Mouse (Mus musculus) c-Kit-positive CD71-negative TER-119-negative erythroid progenitor cells, embryonic 14.5 days (primary cell): ENCODE results near the gene Psenen.

Experiments
- DNase-seq: peaks from one replicate; pipeline ENCODE4 v3.0.0-alpha.2; 2013; ENCODE audit warnings: low read depth

Gene Psenen

DNA sequence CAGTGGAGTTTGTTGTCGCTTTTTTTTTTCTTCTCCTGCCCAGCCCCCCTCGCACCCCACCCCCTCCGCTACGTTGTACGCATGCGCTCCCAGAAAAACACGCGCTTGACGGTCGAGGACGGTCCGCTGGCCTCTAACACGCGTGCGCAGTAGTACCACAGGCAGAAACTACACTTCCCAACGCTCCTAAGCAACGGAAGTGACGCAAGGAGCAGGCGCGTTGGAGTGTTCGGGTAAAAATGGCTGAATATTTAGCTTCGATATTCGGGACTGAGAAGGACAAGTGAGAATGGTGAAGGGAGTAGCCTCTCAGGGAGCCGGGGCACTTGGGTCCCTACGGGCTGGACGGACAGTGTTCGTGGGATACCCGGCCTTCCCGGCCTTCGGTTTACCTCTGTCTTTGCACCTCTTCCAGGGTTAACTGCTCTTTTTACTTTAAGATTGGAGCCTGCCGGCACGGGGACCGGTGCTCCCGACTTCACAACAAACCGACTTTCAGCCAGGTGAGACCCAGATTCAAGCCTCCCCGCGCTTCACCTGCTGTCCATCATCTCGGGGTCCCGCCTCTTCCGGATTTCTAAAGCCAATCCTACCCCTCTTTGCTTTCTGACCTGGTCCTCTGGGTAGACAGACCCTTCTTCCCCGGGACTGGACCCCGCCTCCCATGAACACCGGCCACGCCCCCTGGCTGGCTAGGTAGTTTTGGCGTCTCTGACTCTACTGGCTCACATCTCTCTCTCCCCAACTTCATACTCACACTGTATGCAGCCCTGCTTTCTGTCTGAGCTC is at the start of gene Psenen, which contains the start of the genes U2af1l4 and Gm49396:
Gene Psenen, minus strand, starts transcription at position 511 of the 789 bp plus-strand sequence.
Gene U2af1l4, plus strand, starts transcription at position 185 of the 789 bp plus-strand sequence.
Gene Gm49396, plus strand, starts transcription at position 228 of the 789 bp plus-strand sequence.
- DNase-seq = peak; percentile 97

GRCm38 (mm10) chr7:30612654-30613402 is 49.4 kb upstream of the Psenen start, which contains the start of gene Upk1a:
Gene Upk1a (minus strand): TSS chr7:30612847.
- no peak for DNase-seq

GRCm38 (mm10) chr7:30610043-30610442 is 46.6 kb upstream of the Psenen start:
- no peak for DNase-seq

- no peak for DNase-seq
Observed at GRCm38 (mm10) chr7:30608476-30608875, 45.0 kb upstream of the Psenen start.

DNA sequence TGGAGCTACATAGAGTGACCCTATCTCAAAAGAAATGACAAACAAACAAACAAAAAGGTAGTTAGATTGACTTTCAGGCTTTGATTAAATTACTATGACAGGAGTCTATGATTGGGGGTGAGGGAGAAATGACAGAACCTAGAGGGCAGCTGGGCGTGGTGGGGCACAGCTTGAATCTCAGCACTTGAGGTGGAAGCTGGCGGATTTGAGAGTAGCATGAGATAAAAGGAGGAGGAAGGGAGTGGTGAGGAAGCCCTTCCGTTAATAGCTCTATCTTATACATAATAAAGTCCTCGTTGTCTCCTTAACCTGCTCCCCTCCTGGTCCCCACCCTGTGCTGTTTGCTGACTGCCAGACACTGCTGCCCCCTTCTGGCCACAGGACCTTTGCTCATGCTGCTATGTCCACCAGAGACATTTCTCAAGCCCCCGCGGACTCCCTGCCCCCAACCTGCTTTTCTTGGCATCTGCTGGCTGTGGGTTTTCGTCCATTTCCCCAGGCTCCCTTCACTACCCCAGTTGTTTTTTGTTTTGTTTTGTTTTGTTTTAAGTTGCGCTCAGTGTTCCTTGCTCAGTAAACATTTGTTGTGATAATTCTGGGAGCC is 44.4 kb upstream of the Psenen start:
- peak; percentile 57 for DNase-seq

GRCm38 (mm10) chr7:30604944-30605343 is 41.5 kb upstream of the Psenen start:
- no peak for DNase-seq

- DNase-seq = no peak
Observed at GRCm38 (mm10) chr7:30604424-30604823, 41.0 kb upstream of the Psenen start.

DNA sequence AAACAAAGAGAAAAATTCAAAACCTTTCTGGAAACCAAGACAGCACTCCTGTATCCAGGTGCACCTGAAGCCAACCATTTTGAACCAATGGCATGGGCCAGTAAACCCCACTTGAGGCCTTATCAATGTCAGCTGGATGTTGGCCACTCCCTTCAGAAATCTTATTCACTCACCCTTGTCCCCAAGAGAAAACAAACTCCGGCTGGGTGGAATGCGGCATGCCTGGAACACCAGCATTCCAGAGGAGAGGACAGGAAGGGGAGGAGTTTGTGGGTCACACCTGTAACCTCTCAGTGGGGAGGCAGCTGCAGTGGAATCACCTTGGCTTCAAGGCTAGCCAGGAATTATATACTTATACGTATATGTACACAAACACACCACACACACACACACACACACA is 39.2 kb upstream of the Psenen start:
- no peak for DNase-seq

DNA sequence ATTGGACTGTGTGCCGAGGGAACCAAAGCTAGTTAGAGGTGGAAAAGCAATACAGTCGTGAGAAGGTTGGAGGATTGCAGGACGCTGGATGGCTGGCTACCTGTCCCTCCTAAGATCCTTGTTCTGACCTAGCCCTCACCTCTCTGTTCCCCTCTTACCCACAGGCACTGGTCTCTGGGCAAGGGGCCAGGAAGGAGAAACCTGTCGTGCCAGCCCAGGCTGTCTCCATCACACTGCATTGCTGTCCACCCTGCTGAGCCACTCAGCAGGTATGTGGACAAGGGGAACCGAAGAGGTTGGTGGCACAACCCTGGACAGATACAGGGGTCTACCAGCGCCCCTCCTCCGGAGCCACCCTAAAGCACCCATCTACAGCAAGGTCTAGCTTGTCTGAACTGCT is 37.2 kb upstream of the Psenen start:
- no peak for DNase-seq

GRCm38 (mm10) chr7:30599933-30600353 is 36.5 kb upstream of the Psenen start:
- peak; percentile 73 for DNase-seq

DNA sequence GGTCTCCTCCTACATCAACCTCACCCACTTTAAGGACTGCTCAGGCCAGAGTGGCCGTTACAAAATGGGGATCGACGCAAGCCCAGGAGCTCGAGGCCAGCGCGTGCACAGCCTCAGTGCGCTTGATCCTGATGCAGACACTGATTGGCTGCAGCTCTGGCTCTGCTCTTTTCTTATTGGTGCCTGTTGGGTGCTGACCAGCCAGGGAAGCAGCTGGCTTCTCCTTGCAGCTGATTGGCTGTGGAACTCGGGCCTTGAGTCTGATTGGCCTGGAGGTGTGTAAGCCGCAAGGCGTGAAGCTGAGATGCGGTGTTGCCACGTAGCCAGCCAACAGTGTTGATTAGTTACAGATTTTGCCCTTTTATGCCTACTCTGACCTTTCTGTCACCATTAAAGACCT is 35.4 kb upstream of the Psenen start, which contains the start of gene Zbtb32:
Gene Zbtb32, minus strand, starts transcription at position 124 of the 400 bp plus-strand sequence.
- DNase-seq = no peak

DNA sequence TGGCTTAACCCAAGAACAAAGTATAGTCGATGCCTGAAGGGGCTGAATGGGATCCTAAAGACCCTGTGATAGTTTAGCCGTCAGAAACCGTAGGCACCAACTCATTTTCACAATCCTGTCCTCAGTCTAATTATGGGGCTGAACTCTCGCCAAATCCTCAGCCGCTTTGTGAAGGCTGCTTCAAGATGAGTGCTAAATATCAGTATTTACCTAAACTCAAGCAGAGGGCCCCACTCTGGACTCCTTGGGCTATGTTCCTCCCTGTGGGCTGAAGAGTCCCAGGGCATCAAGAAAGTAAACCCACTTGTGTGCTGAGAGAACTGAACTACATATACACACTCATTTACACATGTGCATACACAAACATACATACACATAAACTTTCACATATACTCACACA is 33.4 kb upstream of the Psenen start:
- DNase-seq = no peak

- no peak for DNase-seq
Observed at GRCm38 (mm10) chr7:30596093-30596492, 32.7 kb upstream of the Psenen start.

GRCm38 (mm10) chr7:30594510-30595024 is 31.1 kb upstream of the Psenen start:
- DNase-seq = no peak

DNA sequence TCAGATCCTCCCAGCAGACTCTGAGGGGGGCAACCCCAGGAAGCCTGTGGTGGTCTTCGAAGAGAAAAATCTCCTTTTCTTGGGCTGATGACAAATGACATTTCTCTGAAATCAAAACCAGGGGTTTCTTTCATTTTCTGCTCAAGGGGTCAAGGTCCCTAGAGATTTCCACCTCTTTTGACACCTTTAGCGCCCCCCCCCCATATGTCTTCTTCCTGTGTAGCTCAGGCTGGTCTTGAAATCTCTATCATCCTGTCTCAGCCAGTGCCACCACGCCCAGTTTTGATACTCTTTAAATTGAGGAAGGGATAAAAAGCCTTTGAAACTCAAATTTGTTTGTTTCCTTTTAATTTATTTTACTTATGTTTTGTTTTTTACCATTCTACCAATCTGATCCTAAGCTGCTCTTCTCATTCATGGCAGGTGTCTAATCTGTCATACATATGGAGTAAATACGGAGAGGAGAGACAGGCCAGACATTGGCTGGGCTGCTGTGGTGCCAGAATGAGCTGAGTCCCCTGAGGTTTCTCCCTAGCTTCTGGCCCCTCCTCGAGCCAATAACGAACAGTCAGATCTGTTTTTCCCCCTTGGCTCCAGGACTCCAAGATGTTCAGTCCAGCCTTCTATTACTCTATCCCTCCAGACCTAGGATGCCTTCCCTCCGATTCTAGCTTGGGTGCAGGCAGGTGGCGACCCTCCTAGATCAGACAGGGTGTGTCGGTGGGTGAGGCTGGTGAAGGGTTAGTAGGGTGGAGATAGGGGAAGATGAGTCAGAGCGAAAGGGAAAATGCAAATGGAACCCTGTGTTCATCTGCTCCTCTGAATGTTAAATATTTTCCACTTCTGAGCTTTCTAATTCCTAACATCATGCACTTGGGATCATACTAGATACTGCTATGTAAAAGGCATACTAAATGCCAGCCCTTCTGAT is 30.4 kb upstream of the Psenen start:
- no peak for DNase-seq

DNA sequence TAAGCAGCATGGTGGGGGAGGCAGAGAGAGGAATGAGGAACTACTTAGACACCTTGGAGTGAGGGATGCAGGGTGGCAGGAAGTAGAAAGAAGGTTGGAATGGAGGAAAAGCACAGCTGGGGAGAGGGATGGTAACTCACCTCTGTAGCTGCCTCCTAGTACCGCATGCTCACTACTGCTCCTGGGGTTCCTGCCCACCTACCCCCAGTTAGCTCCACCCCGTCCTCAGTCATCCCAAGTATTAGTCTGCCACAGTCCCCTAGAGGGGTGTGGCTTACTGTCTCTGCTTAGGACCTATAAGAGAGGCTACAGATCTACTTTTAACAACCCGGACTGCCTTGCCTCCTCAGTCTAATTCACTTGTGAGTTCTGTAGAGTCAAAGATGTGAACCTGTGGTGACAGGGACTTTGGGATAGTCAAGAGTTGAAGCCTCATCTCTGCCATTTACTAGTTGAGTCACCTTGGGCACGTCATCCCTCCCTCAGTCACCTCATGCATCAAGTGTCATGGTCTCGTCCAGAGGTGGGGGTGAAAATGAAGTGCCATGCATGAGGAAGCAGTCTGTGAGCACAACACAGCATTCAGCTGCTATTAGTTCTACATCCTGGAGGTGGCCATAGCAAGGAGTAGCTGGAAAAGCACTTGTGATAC is 29.5 kb upstream of the Psenen start:
- DNase-seq = no peak

GRCm38 (mm10) chr7:30591605-30591951 is 28.2 kb upstream of the Psenen start:
- no peak for DNase-seq

DNA sequence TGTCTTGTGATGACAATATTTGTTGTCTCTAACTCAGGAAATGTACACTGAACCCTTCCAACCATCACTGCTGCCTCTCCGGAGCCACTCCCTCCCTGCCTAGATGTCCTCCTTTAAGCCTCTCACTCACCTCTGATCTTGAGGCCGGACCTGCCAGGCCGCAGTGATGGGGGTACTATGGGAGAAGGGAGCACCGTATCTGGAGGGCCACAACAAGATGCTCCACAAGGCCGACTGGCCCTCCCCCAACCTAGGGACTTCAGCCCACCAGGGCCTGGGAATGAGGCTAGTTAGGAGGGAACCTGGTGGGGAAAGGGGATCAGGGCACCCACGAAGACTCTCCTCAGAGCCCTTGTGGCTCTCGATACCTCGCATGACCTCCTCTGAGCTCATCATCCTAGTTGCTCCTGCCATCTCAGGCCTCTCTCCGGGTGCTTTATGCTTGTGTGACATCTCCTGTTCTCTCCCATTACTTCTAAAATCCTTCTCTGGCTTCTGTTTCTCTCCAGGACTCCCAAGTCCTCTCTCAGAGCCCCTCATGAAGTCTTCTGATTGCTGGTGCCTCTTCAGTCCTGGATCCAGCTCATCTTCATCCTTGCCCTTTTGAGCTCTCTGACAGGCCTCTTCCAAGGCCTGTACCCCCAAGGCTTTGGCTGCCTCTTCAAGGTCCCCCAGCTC is 27.6 kb upstream of the Psenen start:
- no peak for DNase-seq

DNA sequence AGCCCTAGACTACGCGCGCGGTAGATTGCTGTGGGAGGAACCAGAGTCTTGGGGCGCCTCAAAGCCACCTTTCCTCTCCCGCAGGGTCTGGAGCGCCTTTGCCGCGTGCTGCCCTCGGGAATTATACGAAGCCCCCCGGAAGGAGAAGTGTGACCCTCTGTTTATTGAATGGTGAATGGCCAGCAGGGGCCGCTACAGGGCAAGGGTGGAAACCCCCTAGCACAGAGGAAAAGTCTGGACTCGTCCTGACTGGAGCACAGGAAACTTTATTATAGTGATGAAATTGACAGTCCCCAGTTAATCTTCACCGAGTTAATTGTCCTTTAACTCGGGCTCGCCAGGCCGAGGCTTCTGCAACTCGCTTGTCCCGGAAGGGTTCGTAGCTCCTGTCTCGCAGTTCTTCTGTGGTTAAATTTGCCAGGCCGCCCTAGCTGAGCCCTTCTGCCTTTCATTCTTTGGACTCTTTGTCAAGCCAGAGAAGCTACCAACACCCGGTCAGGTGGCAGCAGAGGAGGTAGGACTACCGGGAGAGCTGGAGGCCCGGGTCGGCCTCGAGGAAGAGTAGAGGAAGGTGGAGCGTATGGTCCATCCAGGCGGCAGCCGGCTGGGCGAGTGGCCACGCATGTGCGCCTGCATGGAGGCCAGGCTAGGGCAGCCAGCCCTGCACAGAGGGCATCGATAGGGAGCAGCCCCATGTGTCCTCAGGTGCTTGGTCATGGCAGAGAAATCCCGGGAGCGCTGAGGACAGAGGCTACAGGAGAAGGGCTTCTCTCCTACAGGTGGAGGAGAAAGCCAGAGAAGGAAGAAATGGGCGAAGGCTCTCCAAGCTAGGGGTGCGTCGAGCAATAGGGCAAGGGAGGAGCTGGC is 26.2 kb upstream of the Psenen start:
- DNase-seq = peak; percentile 84
